Mouse (Mus musculus): ENCODE results near the gene Ybx3.

GRCm38 (mm10) chr6:131359543-131359942, 28.7 kb downstream of the Ybx3 start:
- TF ChIP-seq POLR2A (IDR thresholded peaks at IDR 0.05; ENCODE audit: control insufficient read depth, low read depth, low read length) = no peak
- no peak for TF ChIP-seq CTCF (IDR thresholded peaks at IDR 0.05; ENCODE audit: control insufficient read depth, insufficient read depth, insufficient replicate concordance, low read depth, low read length)
